Mouse (Mus musculus) regulatory T cell (primary cell): ENCODE results near the gene Cryaa.

Experiments
- in situ Hi-C: fragments of 300-600 bp; cut with MboI, MseI; formaldehyde crosslinking; loops from one replicate; pipeline ENCODE4 v1.15.1; 2025; ENCODE audit warnings: high pct_unique_total_duplicates

Cryaa gene

DNA sequence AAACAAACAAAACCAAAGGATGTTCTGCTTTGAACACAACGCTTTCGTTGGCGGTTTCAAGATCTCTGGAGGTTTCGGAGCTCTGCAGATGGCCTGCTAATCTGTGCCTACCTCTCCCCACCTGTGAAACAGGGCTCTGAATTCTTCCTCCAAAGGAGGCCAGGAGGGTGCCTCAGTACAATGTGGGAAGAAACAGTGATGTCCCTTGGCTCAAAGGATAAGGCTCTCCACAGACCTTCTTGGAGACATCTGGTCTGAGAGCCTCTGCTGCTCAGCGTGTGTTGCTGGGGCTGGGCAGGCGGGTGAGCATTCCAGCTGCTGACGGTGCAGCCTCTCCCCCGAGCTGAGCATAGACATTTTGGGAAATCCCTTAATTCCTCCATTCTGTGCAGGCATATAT is at the start of gene Cryaa:
Gene Cryaa (plus strand): TSS at position 301 of the 400 bp plus-strand sequence.
- in situ Hi-C loops: no loop called here

DNA sequence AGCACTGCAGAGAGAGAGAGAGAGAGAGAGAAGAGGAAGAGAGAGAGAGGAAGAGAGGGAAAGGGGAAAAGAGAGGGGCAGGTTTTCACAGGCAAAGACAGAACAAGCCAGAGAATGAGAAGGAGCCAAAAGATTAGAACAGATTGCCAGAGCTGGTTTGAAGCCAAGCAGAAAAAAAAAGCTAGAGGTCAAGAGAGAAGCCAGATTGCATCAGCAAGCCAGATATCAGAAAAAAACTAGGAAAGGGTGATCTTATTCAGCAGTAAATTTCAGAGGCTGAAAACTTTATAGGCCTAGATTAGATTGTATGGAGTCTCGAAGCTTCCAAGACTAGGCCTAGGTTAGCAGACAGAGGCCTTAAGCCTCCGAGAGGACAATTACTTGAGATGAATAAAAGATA is 49.6 kb upstream of the Cryaa start:
- in situ Hi-C loops: no loop called here

DNA sequence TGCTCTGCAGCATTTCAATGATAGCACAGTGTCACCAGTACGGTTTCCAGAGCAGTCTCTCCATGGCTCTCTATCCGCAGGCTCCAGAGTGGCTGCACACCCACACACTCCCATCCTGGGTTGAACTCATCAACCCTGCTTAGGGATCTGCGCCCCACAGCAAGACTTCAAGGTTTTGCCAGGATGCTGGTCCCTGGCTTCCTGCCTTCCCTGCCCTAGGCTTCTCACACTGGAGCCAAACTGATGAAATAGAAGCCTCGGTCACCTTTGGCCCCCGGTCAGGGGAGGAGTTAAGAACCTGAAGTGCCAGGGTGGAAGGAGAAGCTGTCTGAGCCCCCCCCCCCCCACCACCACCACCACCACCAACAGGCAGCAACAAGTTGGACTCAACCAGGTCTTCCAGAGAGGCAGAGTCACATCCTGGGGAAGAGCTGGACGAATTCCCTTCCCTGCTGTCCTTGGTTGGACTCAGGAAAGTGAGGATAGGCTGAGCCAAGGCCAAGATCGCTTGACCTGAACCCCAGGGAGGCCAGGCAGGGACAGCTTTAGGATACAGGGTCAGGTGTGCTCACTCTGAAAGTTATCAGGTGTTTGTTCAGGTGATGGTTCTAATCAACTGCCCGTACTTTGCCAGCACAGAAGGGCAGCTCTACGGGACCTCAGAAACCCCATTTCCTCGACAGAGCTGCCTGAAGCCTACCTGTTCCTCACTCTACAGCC is 46.4 kb upstream of the Cryaa start:
- in situ Hi-C loops: no loop called here

DNA sequence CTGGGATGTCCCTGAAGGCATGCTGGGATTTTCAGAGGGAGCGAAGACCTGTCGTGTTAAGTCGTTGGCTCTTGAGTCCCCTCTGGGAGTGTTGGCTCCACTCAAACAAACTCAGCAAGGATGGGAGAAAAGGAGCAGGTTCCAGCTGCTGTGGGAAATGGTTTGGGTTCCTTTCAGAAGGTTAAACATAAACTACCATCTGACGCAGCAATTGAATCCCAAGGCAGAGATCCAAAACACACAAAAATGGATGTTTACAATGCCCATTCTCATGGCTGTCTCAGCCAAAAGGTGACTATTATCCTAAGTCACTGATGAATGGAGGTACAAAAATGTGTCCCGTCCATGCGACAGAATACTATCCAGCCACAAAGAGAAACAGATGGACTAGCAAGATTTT is 44.6 kb upstream of the Cryaa start:
- in situ Hi-C loops: no loop called here

DNA sequence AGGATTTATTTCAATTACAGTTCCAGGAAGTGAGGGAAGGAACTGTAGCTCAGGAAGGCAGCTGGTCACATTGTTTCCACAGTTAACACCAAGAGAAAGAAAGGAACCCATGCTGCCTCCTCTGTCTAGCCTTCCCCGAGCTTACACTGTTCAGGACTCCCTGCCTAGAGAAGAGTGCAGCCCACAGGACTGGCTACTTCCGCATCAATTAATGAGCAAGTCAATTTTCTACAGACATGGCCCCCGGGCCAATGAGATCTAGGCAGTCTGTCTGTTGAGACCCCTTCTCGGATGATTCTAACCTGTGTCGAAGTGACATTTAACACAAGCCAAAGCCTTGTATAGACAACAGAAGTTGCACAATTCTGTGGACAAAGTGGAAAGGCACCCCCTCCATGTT is 42.7 kb upstream of the Cryaa start:
- in situ Hi-C loops: no loop called here

DNA sequence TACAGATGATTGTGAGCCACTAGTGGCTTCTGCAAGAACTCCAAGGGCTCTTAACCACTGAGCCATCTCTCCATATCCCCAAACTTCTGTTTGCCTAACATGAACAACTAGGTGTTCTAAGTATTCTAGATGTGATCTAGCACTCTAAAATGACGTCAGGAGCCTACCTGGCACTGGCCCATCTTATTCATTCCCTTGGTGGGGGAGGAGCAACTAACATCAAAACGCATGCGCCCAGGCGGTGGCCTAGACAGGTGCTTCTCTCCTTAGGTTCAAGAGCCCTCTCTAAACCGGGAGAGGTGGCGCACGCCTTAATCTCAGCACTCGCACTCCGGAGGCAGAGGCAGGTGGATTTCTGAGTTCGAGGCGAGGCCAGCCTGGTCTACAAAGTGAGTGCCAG is 41.8 kb upstream of the Cryaa start:
- in situ Hi-C loops: no loop called here

DNA sequence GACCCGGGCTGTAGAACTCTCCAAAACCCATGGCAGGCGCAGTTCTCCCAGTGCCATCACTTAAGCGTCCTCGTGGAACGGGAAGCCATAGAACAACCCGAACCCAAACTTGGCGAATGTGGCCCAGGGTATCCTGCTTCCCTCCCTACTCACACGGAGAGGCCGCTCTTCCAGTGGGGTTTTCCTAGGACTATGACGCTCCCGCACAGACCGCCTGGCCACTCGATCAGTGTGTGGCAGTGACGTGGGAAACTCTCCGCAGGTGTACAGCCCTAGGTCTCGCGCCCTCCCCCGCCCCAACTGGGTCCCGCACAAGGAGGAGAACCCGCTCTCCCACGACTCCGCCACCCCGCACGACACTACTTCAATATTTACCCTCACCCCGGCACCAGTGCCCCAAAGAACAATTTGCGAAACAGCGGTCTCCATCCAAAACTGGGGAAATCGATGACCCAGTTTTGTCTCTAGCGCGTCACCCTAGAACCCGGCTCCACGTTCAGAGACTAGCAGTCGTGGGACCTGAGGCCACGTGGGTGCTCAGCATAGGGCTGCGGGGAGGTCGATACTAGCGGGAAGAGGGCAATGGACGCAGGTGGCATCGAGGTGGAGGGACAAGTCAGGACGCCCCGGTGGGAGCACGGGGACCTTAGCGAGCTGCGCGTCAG is 41.2 kb upstream of the Cryaa start:
- in situ Hi-C loops: no loop called here

DNA sequence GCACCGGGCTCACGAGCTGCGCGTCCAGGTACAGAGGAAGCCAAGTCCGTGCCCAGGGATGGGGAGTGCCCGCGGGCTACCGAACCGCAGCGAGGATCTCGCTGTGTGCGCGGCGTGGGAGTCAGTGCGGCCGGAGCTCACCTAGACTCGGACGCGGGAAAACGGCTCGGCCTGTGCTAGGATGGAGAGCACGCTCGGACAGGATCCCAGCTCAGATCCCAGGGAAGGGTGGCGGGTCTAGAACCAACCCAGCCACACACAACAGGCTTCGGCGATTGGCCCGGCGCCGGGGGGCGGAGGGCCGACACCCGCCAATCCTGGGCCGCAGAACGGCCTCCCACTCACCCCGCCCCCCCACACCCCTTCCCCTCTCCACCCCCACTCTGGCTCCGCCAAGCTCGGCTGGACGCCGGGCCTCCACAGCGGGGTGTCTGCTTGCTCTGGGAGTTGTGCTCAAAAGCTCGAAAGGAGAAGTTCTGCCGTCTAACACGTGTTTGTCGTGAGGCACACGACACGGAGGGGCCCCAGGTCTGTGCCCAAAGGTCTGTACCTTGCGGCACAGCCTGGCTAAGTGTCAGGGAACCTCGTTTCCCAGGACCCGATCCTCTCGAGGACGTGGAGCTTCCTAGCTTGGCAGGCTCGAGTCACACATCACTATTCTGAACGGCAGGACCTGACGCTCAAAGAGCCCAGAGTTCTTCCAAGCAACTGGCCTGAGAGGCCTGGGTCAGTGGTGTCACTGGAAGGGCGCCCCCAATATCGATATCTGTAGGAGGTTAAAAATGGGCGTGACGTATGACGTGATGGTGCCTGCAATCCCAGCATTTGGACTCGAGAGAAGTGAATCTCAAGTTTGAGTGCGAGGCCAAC is 40.4 kb upstream of the Cryaa start, which contains the start of gene Cbs:
Gene Cbs (minus strand): TSS at position 297 of the 870 bp plus-strand sequence.
- in situ Hi-C loops: no loop called here

DNA sequence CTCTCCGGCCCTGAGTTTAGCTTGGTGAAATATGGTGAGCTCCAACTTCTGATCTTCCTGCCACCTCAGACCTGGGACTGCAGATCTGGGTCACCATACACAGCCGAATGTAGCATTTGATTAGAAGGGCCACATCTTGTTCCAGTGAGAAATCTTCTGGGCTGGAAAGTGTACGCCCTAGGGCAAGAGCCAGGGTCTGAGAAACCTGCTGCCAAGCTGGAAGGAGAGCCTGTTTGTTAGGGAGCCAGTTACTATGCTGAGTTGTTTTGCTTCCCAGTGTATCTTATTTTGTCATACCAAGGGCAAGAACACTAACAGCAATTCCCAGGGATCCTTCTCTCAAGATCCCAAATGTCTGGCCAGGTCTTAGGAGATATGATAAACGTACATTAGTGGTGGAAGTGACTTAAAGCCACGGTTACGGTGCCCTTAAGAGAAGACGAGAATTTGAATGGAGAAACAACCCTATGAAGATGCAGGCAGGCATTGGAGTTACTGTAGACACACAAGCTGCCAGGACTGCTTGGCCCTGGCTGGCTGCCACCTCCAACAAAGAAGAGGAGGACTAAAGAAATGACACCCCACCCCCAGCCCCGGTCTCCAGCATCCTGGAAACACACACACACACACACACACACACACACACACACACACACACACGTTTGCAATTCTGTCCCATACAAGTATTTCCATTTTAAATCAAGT is 39.6 kb upstream of the Cryaa start:
- in situ Hi-C loops: no loop called here

DNA sequence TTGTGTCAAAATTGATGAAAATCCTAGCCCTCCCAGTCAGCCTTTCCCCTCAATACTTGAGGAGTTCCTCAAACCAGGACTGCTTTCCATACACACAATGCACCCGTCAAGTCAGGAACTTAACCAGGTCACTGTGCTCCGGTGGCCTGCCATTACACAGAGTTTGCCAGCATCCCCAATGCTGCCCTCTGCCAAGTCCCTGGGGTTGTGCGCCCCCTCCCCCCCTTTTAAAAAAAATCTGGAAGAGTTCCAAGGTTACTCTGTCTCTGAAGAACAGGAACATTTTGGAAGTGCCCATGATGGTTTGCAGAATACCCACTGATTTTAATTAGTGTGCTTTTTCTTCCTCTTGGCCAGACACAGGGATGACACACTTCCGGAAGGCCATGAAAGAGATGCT is 38.0 kb upstream of the Cryaa start:
- in situ Hi-C loops: no loop called here

DNA sequence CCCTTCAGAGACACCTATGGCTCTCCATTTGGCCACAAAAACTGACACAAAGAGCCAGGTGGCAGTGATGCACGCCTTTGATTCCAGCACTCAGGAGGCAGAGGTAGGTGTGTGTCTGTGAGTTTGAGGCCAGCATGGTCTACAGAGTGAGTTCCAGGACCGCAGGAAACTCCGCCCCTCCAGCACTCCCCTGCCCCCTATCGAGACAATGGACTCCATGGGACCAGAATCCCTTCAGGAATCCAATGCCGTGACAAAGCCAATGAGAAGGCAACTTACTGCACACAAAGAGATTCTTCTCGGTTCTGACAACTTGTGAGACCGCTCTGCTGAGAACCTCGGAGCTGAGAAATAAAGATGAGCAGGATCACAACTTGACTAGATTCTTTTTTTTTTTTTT is 35.3 kb upstream of the Cryaa start:
- in situ Hi-C loops: no loop called here

DNA sequence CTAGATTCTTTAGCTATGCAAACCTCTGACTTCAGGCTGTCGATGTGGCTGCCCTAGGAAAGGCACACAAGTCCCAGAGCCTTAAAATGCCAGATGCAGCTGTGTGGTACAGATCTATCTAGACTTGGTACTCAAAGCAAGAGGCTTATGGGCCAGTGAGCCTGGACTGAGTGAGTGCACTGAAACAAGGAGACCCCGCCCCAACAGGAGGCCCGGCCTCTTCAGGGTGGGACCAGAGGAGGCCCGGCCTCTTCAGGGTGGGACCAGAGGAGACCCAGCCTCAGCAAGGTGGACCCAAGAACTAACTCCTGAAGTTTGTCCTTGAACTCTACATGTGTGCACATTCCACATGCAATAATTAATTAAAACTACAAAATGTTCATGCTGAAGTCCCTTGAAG is 34.7 kb upstream of the Cryaa start:
- in situ Hi-C loops: no loop called here

DNA sequence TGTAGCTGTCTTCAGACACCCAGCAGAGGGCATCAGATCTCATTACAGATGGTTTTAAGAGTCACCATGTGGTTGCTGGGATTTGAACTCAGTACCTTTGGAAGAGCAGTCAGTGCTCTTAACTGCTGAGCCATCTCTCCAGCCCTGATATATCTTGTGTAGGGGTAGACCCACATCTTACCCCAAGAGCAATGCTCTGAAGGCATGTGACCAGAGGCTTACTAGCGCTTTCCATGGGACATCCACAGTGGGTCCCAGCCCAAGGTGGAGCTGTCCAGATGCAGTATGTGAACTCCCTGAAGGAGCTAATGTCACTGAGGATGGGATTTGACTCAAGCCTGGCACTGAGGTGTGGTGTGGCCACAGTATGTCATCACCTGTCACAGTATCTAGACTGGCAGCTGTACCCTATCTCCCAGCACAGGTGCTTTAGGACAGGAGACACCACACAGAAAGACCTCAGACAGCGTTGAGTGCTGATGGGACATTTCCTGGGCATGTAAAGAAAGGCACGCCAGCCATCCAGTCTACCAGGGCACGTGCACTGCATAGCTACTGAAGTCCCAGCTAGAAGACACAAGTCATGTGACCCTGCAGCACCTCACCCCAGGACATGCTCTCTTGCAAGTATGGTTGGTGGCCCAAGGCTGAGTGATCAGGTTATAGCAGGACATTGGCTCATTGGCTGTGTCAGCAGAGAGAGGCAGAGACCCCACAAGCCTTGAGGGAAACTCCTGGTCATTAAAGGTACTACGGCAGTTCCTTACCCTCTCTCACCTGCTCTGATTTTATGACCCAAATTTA is 31.2 kb upstream of the Cryaa start:
- in situ Hi-C loops: no loop called here

DNA sequence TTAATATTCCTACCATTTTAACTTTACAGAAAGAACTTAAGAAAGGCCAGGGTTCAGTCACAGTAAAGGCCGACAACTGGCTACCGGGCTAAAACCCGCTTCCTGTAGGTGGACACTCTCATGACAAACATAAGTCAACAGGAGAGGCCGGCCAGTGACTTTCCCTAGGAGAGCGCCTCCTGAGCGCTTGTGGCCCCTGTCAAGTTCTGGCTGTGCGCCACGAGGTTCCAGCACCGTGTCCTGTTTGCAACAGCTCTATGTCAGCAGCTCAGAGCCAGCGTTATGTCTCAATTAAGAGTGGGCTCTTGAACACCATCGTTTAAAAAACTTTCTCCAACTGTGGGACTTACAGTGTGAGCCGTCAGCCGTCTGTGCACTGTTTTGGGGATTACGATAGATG is 25.5 kb upstream of the Cryaa start:
- in situ Hi-C loops: no loop called here

DNA sequence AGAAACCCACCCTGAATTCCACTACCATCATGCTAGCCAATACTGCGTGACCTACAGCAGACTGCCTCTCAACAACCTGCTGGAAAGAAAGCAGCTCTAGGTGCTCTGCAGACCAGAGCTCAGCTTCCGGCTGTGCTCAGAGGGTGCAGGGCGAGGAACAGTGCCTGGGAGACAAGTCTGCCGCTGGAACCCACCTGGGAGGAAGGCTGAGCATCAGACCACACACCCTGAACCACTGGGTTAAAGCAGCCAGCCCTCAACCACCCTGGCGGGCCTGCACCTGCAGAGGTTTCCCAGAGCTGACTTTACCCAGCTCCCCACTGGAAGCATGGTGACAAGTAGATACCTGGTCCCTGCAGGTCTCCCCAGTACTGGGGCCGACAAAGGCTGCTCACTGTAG is 24.3 kb upstream of the Cryaa start:
- in situ Hi-C loops: no loop called here

DNA sequence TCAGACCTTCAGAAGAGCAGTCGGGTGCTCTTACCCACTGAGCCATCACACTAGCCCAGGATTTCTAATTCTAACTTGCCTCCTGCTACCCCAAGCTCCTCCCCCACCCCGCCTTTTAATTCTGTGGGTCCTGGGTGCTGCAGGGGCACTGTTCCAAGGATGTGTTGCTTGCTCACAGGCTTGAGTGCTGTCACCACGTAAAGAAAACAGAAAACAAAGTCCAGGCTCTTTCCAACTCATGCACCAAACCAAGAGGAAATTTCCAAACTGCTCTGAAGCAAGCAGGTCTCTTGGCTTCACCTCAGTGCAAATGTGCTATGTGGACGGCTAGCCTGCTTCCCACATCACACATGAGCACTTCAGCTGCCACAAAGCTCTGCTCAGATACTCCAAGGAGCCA is 22.2 kb upstream of the Cryaa start:
- in situ Hi-C loops: no loop called here

DNA sequence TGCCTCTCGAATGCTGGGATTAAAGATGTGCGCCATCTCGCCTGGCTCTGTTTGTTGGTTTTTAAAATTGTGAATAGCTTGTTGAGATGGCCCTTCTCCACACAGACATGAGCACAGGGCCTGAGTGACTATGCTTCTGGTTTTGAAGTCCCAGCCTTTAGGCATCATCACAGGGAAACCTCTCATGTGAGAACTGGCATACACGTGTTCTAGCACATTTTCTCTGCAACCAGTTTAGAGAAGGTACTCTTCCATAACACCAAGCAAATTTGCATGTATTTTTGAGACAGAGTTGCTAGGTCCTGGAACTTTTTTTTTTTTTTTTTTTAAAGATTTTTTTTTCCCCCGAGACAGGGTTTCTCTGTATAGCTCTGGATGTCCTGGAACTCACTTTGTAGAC is 20.9 kb upstream of the Cryaa start:
- in situ Hi-C loops: no loop called here

DNA sequence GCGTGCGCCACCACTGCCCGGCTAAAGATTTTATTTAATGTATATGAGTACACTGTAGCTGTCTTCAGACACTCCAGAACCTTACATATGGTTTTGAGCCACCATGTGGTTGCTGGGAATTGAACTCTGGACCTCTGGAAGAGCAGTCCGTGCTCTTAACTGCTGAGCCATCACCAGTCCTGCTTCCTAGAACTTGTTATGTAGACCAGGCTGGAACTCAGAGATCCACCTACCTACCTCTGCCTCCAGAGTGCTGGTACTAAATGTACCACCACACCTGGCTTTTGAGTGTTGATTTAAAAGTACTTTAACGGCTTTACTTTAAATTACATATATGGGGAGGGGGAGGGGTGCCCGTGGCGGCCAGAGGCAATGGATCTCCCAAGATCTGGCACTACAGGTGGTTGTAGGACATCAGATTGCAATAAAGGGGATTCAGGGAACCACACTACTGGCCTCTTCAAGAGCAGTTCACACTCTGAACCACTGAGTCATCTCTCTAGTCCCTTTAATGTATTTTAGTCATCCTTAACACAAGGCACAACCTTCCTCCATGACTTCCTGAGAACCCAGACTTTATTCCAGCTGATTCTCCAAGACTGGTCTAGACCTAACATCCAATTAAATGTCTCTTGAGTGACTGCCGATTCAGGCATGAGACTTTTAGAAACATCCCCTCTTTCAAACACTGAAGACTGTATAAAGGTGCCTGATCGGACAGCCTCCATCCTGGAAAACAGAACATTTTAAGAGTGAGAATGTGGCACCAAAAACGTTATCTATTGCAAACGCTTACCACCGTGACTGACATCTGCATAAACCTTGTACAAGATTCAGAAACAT is 20.2 kb upstream of the Cryaa start:
- in situ Hi-C loops: no loop called here

DNA sequence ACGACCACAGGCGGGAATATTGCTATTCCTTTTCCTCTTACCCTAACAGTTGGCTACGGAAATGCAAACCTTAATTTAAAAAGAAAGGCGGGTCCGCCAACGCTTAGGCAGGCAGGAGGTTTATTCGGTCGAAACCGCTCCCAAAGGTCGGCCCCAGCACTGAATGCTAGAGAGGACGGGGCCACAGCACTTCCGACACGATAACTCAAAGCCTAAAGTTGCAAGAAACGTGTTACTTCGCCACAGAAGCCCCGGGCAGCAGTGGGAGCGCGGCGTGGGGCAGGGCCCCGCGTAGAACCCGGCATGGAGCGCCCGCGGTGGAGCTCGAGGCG is 19.5 kb upstream of the Cryaa start:
- in situ Hi-C loops: no loop called here

DNA sequence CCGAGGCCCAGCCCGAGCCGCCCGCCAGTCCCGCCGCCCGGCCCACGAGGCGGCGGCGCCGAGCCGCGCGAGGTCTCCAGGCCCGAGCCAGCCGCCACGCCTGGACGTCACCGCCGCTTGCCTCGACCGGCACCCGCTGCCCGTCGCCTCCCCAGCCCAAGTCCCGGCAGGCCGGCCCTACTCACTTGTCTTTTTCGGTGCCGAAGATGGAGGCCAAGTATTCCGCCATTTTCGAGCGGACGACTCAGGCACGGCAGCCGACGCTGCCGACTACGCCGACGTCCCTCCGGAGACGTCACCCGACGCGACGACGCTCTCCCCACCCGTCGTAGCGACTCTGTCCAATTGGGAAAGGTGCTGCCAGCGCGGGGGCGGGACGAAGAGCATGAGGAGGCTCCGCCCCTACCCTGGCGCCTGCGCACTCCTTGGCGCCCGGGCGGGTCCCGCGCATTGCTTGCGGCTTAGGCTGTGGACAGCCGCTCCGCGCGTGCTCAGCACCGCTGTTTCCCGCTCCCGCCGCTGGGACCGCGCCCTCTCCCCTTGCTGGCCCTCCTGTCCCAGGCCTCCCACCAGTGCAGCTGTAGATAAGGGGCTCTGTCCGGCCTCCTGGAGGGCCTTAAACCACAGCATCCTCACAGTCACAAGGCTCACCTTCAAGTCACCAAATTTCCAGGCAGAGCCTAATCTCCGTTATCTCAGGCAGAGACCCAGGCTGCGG is 19.0 kb upstream of the Cryaa start, which contains the start of gene U2af1:
Gene U2af1 (minus strand): TSS at position 425 of the 718 bp plus-strand sequence.
- in situ Hi-C loops: no loop called here
